Comparison of ENCODE assay signal across 9 mouse cellular contexts in genomic region chr12:33245455-33245854, GRCm38 (mm10).
DNase-seq lines count a peak whose midpoint lies in the region; ATAC-seq and TF ChIP-seq lines count a peak whose summit lies in the region.
"Had no signal": no experiment of that assay in that cellular context is flagged by ENCODE, and none has a peak within 500 bp of the region (broad histone marks: within the 10 kb centered on the region; RNA-seq: fewer than 3 reads in every experiment).

No protein-coding gene starts in this region.

- H3K27me3 ChIP-seq in hindbrain, embryonic 10.5 days (ENCODE audit: insufficient read depth, poor library complexity, severe bottlenecking) = no peaks in the 10 kb centered on the region
- H3K27me3 ChIP-seq in hindbrain, embryonic 11.5 days (ENCODE audit: control insufficient read depth, insufficient read depth, low read length) = no peaks in the 10 kb centered on the region
- no peaks in the 10 kb centered on the region for H3K27me3 ChIP-seq in lung, embryonic 14.5 days (ENCODE audit: insufficient read depth, low read length)
- H3K27me3 ChIP-seq: embryonic facial prominence, embryonic 15.5 days had no signal

- no peak for TF ChIP-seq CTCF in lung, embryonic 14.5 days (IDR thresholded peaks at IDR 0.05; ENCODE audit: low read depth)

- WGBS in hindbrain, embryonic 10.5 days = 83% methylated on average over 4 of the region's 4 CpGs
- WGBS in hindbrain, embryonic 11.5 days = 82% methylated on average over 4 of the region's 4 CpGs
- 50% methylated on average over 4 of the region's 4 CpGs for WGBS in lung, embryonic 14.5 days

- no peak overlapping the region for H3K4me3 ChIP-seq in hindbrain, embryonic 10.5 days
- no peak overlapping the region for H3K4me3 ChIP-seq in hindbrain, embryonic 11.5 days (ENCODE audit: low read depth, low read length)
- H3K4me3 ChIP-seq in lung, embryonic 14.5 days (ENCODE audit: low read depth, low read length) = no peak overlapping the region
- H3K4me3 ChIP-seq: embryonic facial prominence, embryonic 15.5 days had no signal

- DNase-seq in hindbrain, embryonic 10.5 days (ENCODE audit: low spot score) = no peak
- DNase-seq in hindbrain, embryonic 11.5 days (ENCODE audit: low spot score) = no peak
- peak; percentile 57 for DNase-seq in NIH3T3 (ENCODE audit: low read depth)
- peak; percentile 57 to 58 for DNase-seq in cerebellum, postnatal 10 days
- peak; percentile 79 for DNase-seq in lung, embryonic 14.5 days
- no peak for DNase-seq in layer of hippocampus, postnatal 14 days (ENCODE audit: low spot score in 2 of 2)
- DNase-seq in spleen, adult 12 weeks (ENCODE audit: low spot score) = no peak
- DNase-seq in gastrocnemius, postnatal 4 days (ENCODE audit: low spot score in 2 of 2) = no peak

- H3K4me1 ChIP-seq in hindbrain, embryonic 10.5 days (replicated peaks) = peaks cover 43% of the 10 kb centered on the region
- no peaks in the 10 kb centered on the region for H3K4me1 ChIP-seq in hindbrain, embryonic 11.5 days (replicated peaks; ENCODE audit: control insufficient read depth, insufficient read depth, low read length)
- H3K4me1 ChIP-seq in lung, embryonic 14.5 days (ENCODE audit: insufficient read depth) = peaks cover 23% of the 10 kb centered on the region

- peak overlapping the region; percentile 36; the same call in 1 of the 2 replicates for H3K27ac ChIP-seq in hindbrain, embryonic 10.5 days
- H3K27ac ChIP-seq in hindbrain, embryonic 11.5 days (ENCODE audit: low read depth, low read length) = no peak overlapping the region
- no peak overlapping the region; the same call in none of the 2 replicates for H3K27ac ChIP-seq in lung, embryonic 14.5 days (ENCODE audit: low read depth)
- H3K27ac ChIP-seq: embryonic facial prominence, embryonic 15.5 days had no signal

- H3K4me2 ChIP-seq in hindbrain, embryonic 11.5 days (replicated peaks; ENCODE audit: low read depth, low read length) = no peak overlapping the region
- H3K4me2 ChIP-seq in lung, embryonic 14.5 days = no peak overlapping the region
- H3K4me2 ChIP-seq: embryonic facial prominence, embryonic 15.5 days had no signal

- no peak overlapping the region for H3K9ac ChIP-seq in hindbrain, embryonic 11.5 days (ENCODE audit: low read depth, low read length)
- no peak overlapping the region for H3K9ac ChIP-seq in lung, embryonic 14.5 days
- H3K9ac ChIP-seq: embryonic facial prominence, embryonic 15.5 days had no signal

- peaks cover 8% of the 10 kb centered on the region for H3K36me3 ChIP-seq in hindbrain, embryonic 10.5 days
- H3K36me3 ChIP-seq in hindbrain, embryonic 11.5 days (ENCODE audit: control insufficient read depth, insufficient read depth, low read length) = no peaks in the 10 kb centered on the region
- H3K36me3 ChIP-seq in lung, embryonic 14.5 days (ENCODE audit: insufficient read depth) = 0 out of 2 replicates have a peak, but pooled peaks cover 4% of the 10 kb centered on the region
- H3K36me3 ChIP-seq: embryonic facial prominence, embryonic 15.5 days had no signal

- ATAC-seq in hindbrain, embryonic 11.5 days (ENCODE audit: low FRiP score) = no peak
- ATAC-seq in lung, embryonic 14.5 days (ENCODE audit: insufficient read depth) = peak; percentile 72

- no peaks in the 10 kb centered on the region for H3K9me3 ChIP-seq in hindbrain, embryonic 10.5 days
- no peaks in the 10 kb centered on the region for H3K9me3 ChIP-seq in hindbrain, embryonic 11.5 days (ENCODE audit: control insufficient read depth, low read length)
- H3K9me3 ChIP-seq in lung, embryonic 14.5 days (ENCODE audit: low read depth, low read length) = no peaks in the 10 kb centered on the region
- H3K9me3 ChIP-seq: embryonic facial prominence, embryonic 15.5 days had no signal

Comparison
In these comparisons a context has a peak if more than half of its experiments do, and no peak if none do; other contexts are left out.
1. DNase-seq: peak in NIH3T3 (single experiment), cerebellum, postnatal 10 days (2 of 2) and lung, embryonic 14.5 days (single experiment); none in hindbrain, embryonic 10.5 days (single experiment), hindbrain, embryonic 11.5 days (single experiment), layer of hippocampus, postnatal 14 days (0 of 2), spleen, adult 12 weeks (single experiment) and gastrocnemius, postnatal 4 days (0 of 2).